Mouse (Mus musculus): ENCODE results near the gene Lcn4.

DNA sequence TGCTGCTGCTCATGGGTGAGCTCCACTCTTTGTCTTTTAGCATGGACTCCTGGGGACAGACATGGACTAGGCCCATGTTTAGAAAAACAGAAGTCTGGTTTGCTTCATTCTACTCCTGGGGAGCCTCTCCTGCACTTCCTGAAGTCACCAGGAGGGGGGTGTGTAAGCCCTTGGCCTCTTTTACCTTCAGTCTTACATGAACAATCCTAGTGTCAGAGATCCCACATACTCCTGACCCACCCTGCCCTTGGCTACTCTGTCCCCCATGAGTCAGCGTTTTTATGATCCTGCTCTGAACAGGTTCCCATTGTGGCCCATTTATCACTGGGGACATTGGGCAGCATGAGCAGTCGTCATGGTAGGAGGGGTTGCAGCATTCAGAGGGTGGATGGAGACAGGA, 27.1 kb downstream of the Lcn4 start:
- TF ChIP-seq POLR2A (IDR thresholded peaks at IDR 0.05; ENCODE audit: extremely low read depth, insufficient read depth, low read length) (no peak), CTCF (IDR thresholded peaks at IDR 0.05; ENCODE audit: low read depth, low read length) (peak; percentile 25; the same call in 1 of the 2 replicates)
